Mouse (Mus musculus): ENCODE data around the gene Cry2. TPM values are rescaled to one million over a fixed set of nuclear protein-coding genes. Genes with fewer than 3 reads are reported as not detected.

Cry2 gene
- polyA plus RNA-seq, 1 experiment from 2014 or later: 25.5 TPM

- Histone ChIP-seq H3K27me3 (ENCODE audit: control insufficient read depth, insufficient read depth, low read length) (no peaks in the 10 kb centered on the region), H3K9ac (ENCODE audit: low read length) (no peak overlapping the region), H3K27ac (ENCODE audit: low read depth, low read length) (no peak overlapping the region), H3K36me3 (ENCODE audit: control insufficient read depth, insufficient read depth, low read length) (no peaks in the 10 kb centered on the region; the same call in 1 of the 2 replicates), H3K4me2 (ENCODE audit: low read depth, low read length, severe bottlenecking) (no peak overlapping the region), H3K9me3 (ENCODE audit: control insufficient read depth, low read length) (no peaks in the 10 kb centered on the region), H3K4me1 (replicated peaks; ENCODE audit: control insufficient read depth, insufficient read depth, low read length) (peaks cover 4% of the 10 kb centered on the region), H3K4me3 (ENCODE audit: low read depth, low read length) (no peak overlapping the region)
- 94% methylated on average over 11 of the region's 11 CpGs for WGBS
- ATAC-seq (replicated peaks; ENCODE audit: low FRiP score) (no peak), DNase-seq (ENCODE audit: low spot score) (no peak)
These were observed 20.3 kb upstream of the Cry2 start for GRCm38 (mm10) chr2:92454166-92454565.

GRCm38 (mm10) chr2:92451126-92451525 lies 17.3 kb upstream of the Cry2 start:
- Histone ChIP-seq H3K9me3 (ENCODE audit: control insufficient read depth, low read length) (no peaks in the 10 kb centered on the region), H3K4me1 (replicated peaks; ENCODE audit: control insufficient read depth, insufficient read depth, low read length) (no peaks in the 10 kb centered on the region), H3K4me2 (ENCODE audit: low read depth, low read length, severe bottlenecking) (no peak overlapping the region), H3K9ac (ENCODE audit: low read length) (no peak overlapping the region), H3K27ac (ENCODE audit: low read depth, low read length) (no peak overlapping the region), H3K4me3 (ENCODE audit: low read depth, low read length) (no peak overlapping the region), H3K36me3 (ENCODE audit: control insufficient read depth, insufficient read depth, low read length) (no peaks in the 10 kb centered on the region; the same call in 1 of the 2 replicates), H3K27me3 (ENCODE audit: control insufficient read depth, insufficient read depth, low read length) (no peaks in the 10 kb centered on the region)
- 90% methylated on average over 3 of the region's 3 CpGs for WGBS
- ATAC-seq (replicated peaks; ENCODE audit: low FRiP score): no peak
- DNase-seq (ENCODE audit: low spot score): no peak

GRCm38 (mm10) chr2:92447121-92447740 lies 13.4 kb upstream of the Cry2 start:
- Histone ChIP-seq H3K27ac (ENCODE audit: low read depth, low read length) (no peak overlapping the region), H3K9ac (ENCODE audit: low read length) (no peak overlapping the region), H3K36me3 (ENCODE audit: control insufficient read depth, insufficient read depth, low read length) (no peaks in the 10 kb centered on the region), H3K4me2 (ENCODE audit: low read depth, low read length, severe bottlenecking) (no peak overlapping the region), H3K4me3 (ENCODE audit: low read depth, low read length) (no peak overlapping the region), H3K27me3 (ENCODE audit: control insufficient read depth, insufficient read depth, low read length) (no peaks in the 10 kb centered on the region), H3K4me1 (replicated peaks; ENCODE audit: control insufficient read depth, insufficient read depth, low read length) (no peaks in the 10 kb centered on the region), H3K9me3 (ENCODE audit: control insufficient read depth, low read length) (no peaks in the 10 kb centered on the region)
- 70% methylated on average over 7 of the region's 7 CpGs for WGBS
- DNase-seq (ENCODE audit: low spot score) (no peak), ATAC-seq (replicated peaks; ENCODE audit: low FRiP score) (no peak)

GRCm38 (mm10) chr2:92446656-92447055 lies 12.8 kb upstream of the Cry2 start:
- Histone ChIP-seq H3K4me1 (replicated peaks; ENCODE audit: control insufficient read depth, insufficient read depth, low read length) (no peaks in the 10 kb centered on the region), H3K4me3 (ENCODE audit: low read depth, low read length) (no peak overlapping the region), H3K9ac (ENCODE audit: low read length) (no peak overlapping the region), H3K27me3 (ENCODE audit: control insufficient read depth, insufficient read depth, low read length) (no peaks in the 10 kb centered on the region), H3K36me3 (ENCODE audit: control insufficient read depth, insufficient read depth, low read length) (no peaks in the 10 kb centered on the region), H3K9me3 (ENCODE audit: control insufficient read depth, low read length) (no peaks in the 10 kb centered on the region), H3K27ac (ENCODE audit: low read depth, low read length) (no peak overlapping the region), H3K4me2 (ENCODE audit: low read depth, low read length, severe bottlenecking) (no peak overlapping the region)
- DNase-seq (ENCODE audit: low spot score) (no peak), ATAC-seq (replicated peaks; ENCODE audit: low FRiP score) (no peak)
- WGBS: 82% methylated on average over 8 of the region's 8 CpGs

- ATAC-seq (replicated peaks; ENCODE audit: low FRiP score) (no peak), DNase-seq (ENCODE audit: low spot score) (no peak)
- H3K27ac ChIP-seq (ENCODE audit: low read depth, low read length): no peak overlapping the region
- H3K9me3 ChIP-seq (ENCODE audit: control insufficient read depth, low read length): no peaks in the 10 kb centered on the region
- H3K9ac ChIP-seq (ENCODE audit: low read length): no peak overlapping the region
- H3K27me3 ChIP-seq (ENCODE audit: control insufficient read depth, insufficient read depth, low read length): no peaks in the 10 kb centered on the region
- no peaks in the 10 kb centered on the region for H3K4me1 ChIP-seq (replicated peaks; ENCODE audit: control insufficient read depth, insufficient read depth, low read length)
- H3K4me2 ChIP-seq (ENCODE audit: low read depth, low read length, severe bottlenecking): no peak overlapping the region
- H3K4me3 ChIP-seq (ENCODE audit: low read depth, low read length): no peak overlapping the region
- 49% methylated on average over 9 of the region's 9 CpGs for WGBS
- no peaks in the 10 kb centered on the region for H3K36me3 ChIP-seq (ENCODE audit: control insufficient read depth, insufficient read depth, low read length)
These were observed 12.0 kb upstream of the Cry2 start for GRCm38 (mm10) chr2:92445890-92446289.

GRCm38 (mm10) chr2:92444376-92444775 lies 10.5 kb upstream of the Cry2 start:
- no peak for ATAC-seq (replicated peaks; ENCODE audit: low FRiP score)
- H3K27ac ChIP-seq (ENCODE audit: low read depth, low read length): no peak overlapping the region
- H3K36me3 ChIP-seq (ENCODE audit: control insufficient read depth, insufficient read depth, low read length): no peaks in the 10 kb centered on the region
- no peak for DNase-seq (ENCODE audit: low spot score)
- H3K4me3 ChIP-seq (ENCODE audit: low read depth, low read length): no peak overlapping the region
- no peak overlapping the region for H3K4me2 ChIP-seq (ENCODE audit: low read depth, low read length, severe bottlenecking)
- H3K9me3 ChIP-seq (ENCODE audit: control insufficient read depth, low read length): no peaks in the 10 kb centered on the region
- WGBS: 77% methylated on average over 4 of the region's 4 CpGs
- no peaks in the 10 kb centered on the region for H3K4me1 ChIP-seq (replicated peaks; ENCODE audit: control insufficient read depth, insufficient read depth, low read length)
- H3K27me3 ChIP-seq (ENCODE audit: control insufficient read depth, insufficient read depth, low read length): no peaks in the 10 kb centered on the region
- H3K9ac ChIP-seq (ENCODE audit: low read length): no peak overlapping the region

- no peak overlapping the region for H3K9ac ChIP-seq (ENCODE audit: low read length)
These were observed 9.5 kb upstream of the Cry2 start for GRCm38 (mm10) chr2:92443313-92443712.

GRCm38 (mm10) chr2:92442419-92443001 lies 8.7 kb upstream of the Cry2 start:
- ATAC-seq (replicated peaks; ENCODE audit: low FRiP score) (no peak), DNase-seq (ENCODE audit: low spot score) (no peak)
- 86% methylated on average over 12 of the region's 12 CpGs for WGBS
- H3K9me3 ChIP-seq (ENCODE audit: control insufficient read depth, low read length): no peaks in the 10 kb centered on the region
- H3K27me3 ChIP-seq (ENCODE audit: control insufficient read depth, insufficient read depth, low read length): no peaks in the 10 kb centered on the region
- H3K27ac ChIP-seq (ENCODE audit: low read depth, low read length): no peak overlapping the region
- H3K4me3 ChIP-seq (ENCODE audit: low read depth, low read length): no peak overlapping the region
- no peak overlapping the region for H3K9ac ChIP-seq (ENCODE audit: low read length)
- no peaks in the 10 kb centered on the region for H3K36me3 ChIP-seq (ENCODE audit: control insufficient read depth, insufficient read depth, low read length)
- H3K4me1 ChIP-seq (replicated peaks; ENCODE audit: control insufficient read depth, insufficient read depth, low read length): no peaks in the 10 kb centered on the region
- H3K4me2 ChIP-seq (ENCODE audit: low read depth, low read length, severe bottlenecking): no peak overlapping the region

More at GRCm38 (mm10) chr2:92443313-92443712, 9.5 kb upstream of the Cry2 start:
- Histone ChIP-seq H3K9me3 (ENCODE audit: control insufficient read depth, low read length) (no peaks in the 10 kb centered on the region), H3K27me3 (ENCODE audit: control insufficient read depth, insufficient read depth, low read length) (no peaks in the 10 kb centered on the region), H3K4me3 (ENCODE audit: low read depth, low read length) (no peak overlapping the region), H3K4me2 (ENCODE audit: low read depth, low read length, severe bottlenecking) (no peak overlapping the region), H3K36me3 (ENCODE audit: control insufficient read depth, insufficient read depth, low read length) (no peaks in the 10 kb centered on the region), H3K4me1 (replicated peaks; ENCODE audit: control insufficient read depth, insufficient read depth, low read length) (no peaks in the 10 kb centered on the region), H3K27ac (ENCODE audit: low read depth, low read length) (no peak overlapping the region)
- DNase-seq (ENCODE audit: low spot score) (no peak), ATAC-seq (replicated peaks; ENCODE audit: low FRiP score) (no peak)
- 82% methylated on average over 4 of the region's 4 CpGs for WGBS

GRCm38 (mm10) chr2:92440432-92440831 lies 6.6 kb upstream of the Cry2 start:
- no peaks in the 10 kb centered on the region for H3K27me3 ChIP-seq (ENCODE audit: control insufficient read depth, insufficient read depth, low read length)
- WGBS: 63% methylated on average over 6 of the region's 6 CpGs
- no peak overlapping the region for H3K27ac ChIP-seq (ENCODE audit: low read depth, low read length)
- H3K4me3 ChIP-seq (ENCODE audit: low read depth, low read length): no peak overlapping the region
- no peaks in the 10 kb centered on the region for H3K9me3 ChIP-seq (ENCODE audit: control insufficient read depth, low read length)
- no peaks in the 10 kb centered on the region for H3K4me1 ChIP-seq (replicated peaks; ENCODE audit: control insufficient read depth, insufficient read depth, low read length)
- H3K9ac ChIP-seq (ENCODE audit: low read length): no peak overlapping the region
- DNase-seq (ENCODE audit: low spot score) (no peak), ATAC-seq (replicated peaks; ENCODE audit: low FRiP score) (no peak)
- H3K4me2 ChIP-seq (ENCODE audit: low read depth, low read length, severe bottlenecking): no peak overlapping the region
- no peaks in the 10 kb centered on the region for H3K36me3 ChIP-seq (ENCODE audit: control insufficient read depth, insufficient read depth, low read length)
